ENCODE assay signal across 11 mouse cellular contexts in genomic region chr10:102511461-102511806, GRCm38 (mm10). TPM values are rescaled to one million over a fixed set of nuclear protein-coding genes. Genes with fewer than 3 reads are reported as not detected.
DNase-seq lines count a peak whose midpoint lies in the region; ATAC-seq and TF ChIP-seq lines count a peak whose summit lies in the region.
"Had no signal": no experiment of that assay in that cellular context is flagged by ENCODE, and none has a peak within 500 bp of the region (broad histone marks: within the 10 kb centered on the region; RNA-seq: fewer than 3 reads in every experiment).

No protein-coding gene starts in this region.

- H3K27ac ChIP-seq in heart, embryonic 12.5 days (ENCODE audit: poor library complexity, severe bottlenecking): no peak overlapping the region
- peak overlapping the region; percentile 74 for H3K27ac ChIP-seq in lung, postnatal 0 days (ENCODE audit: low read length)
- no peak overlapping the region for H3K27ac ChIP-seq in hindbrain, embryonic 14.5 days
- peak overlapping the region; percentile 91 for H3K27ac ChIP-seq in stomach, embryonic 16.5 days (ENCODE audit: low read length)

- no peak for TF ChIP-seq CTCF in lung, postnatal 0 days (IDR thresholded peaks at IDR 0.05)

- no peak overlapping the region for H3K4me3 ChIP-seq in heart, embryonic 12.5 days
- peak overlapping the region; percentile 33; the same call in 1 of the 2 replicates for H3K4me3 ChIP-seq in lung, postnatal 0 days (ENCODE audit: low read depth, low read length)
- H3K4me3 ChIP-seq in hindbrain, embryonic 14.5 days (replicated peaks; ENCODE audit: low read length): no peak overlapping the region
- H3K4me3 ChIP-seq in stomach, embryonic 16.5 days (replicated peaks; ENCODE audit: low read length): peak overlapping the region; percentile 45
- H3K4me3 ChIP-seq: erythroblast, embryonic 14.5 days; megakaryocyte, embryonic 14.5 days had no signal

- H3K9me3 ChIP-seq in heart, embryonic 12.5 days (replicated peaks): no peaks in the 10 kb centered on the region
- H3K9me3 ChIP-seq in lung, postnatal 0 days (ENCODE audit: low read length): no peaks in the 10 kb centered on the region
- no peaks in the 10 kb centered on the region for H3K9me3 ChIP-seq in hindbrain, embryonic 14.5 days (ENCODE audit: control insufficient read depth, low read length)
- H3K9me3 ChIP-seq in stomach, embryonic 16.5 days (replicated peaks; ENCODE audit: control insufficient read depth, low read length): no peaks in the 10 kb centered on the region
- H3K9me3 ChIP-seq: megakaryocyte, embryonic 14.5 days had no signal

- 39% methylated on average over 3 of the region's 3 CpGs for WGBS in heart, embryonic 12.5 days
- 42% methylated on average over 3 of the region's 3 CpGs for WGBS in lung, postnatal 0 days
- 47% methylated on average over 3 of the region's 3 CpGs for WGBS in hindbrain, embryonic 14.5 days
- WGBS in stomach, embryonic 16.5 days: 44% methylated on average over 3 of the region's 3 CpGs

- peak overlapping the region; percentile 8; the same call in 1 of the 2 replicates for H3K4me2 ChIP-seq in heart, embryonic 12.5 days
- peak overlapping the region; percentile 47 for H3K4me2 ChIP-seq in lung, postnatal 0 days (replicated peaks; ENCODE audit: low read depth, low read length)
- H3K4me2 ChIP-seq in hindbrain, embryonic 14.5 days (replicated peaks): no peak overlapping the region
- peak overlapping the region; percentile 46 for H3K4me2 ChIP-seq in stomach, embryonic 16.5 days (ENCODE audit: low read depth, low read length)

- H3K36me3 ChIP-seq in heart, embryonic 12.5 days: no peaks in the 10 kb centered on the region
- no peaks in the 10 kb centered on the region for H3K36me3 ChIP-seq in lung, postnatal 0 days (ENCODE audit: insufficient read depth, low read length)
- H3K36me3 ChIP-seq in hindbrain, embryonic 14.5 days (replicated peaks; ENCODE audit: control insufficient read depth, insufficient read depth): no peaks in the 10 kb centered on the region
- H3K36me3 ChIP-seq in stomach, embryonic 16.5 days (ENCODE audit: control insufficient read depth, insufficient read depth, low read length): no peaks in the 10 kb centered on the region

- peaks cover 10% of the 10 kb centered on the region; the same call in 1 of the 2 replicates for H3K4me1 ChIP-seq in heart, embryonic 12.5 days (replicated peaks)
- no peaks in the 10 kb centered on the region for H3K4me1 ChIP-seq in lung, postnatal 0 days (ENCODE audit: insufficient read depth, low read depth, low read length)
- H3K4me1 ChIP-seq in hindbrain, embryonic 14.5 days (replicated peaks; ENCODE audit: control insufficient read depth, insufficient read depth, low read length): no peaks in the 10 kb centered on the region
- H3K4me1 ChIP-seq in stomach, embryonic 16.5 days (ENCODE audit: control insufficient read depth, insufficient read depth, low read length): 0 out of 2 replicates have a peak, but pooled peaks cover 5% of the 10 kb centered on the region
- H3K4me1 ChIP-seq: megakaryocyte, embryonic 14.5 days had no signal

- DNase-seq in heart, postnatal 36 days: no peak
- DNase-seq in lung, postnatal 0 days (ENCODE audit: low spot score): no peak
- DNase-seq in lung, postnatal 10 days: no peak
- DNase-seq in hindbrain, embryonic 14.5 days (ENCODE audit: low spot score): no peak
- no peak for DNase-seq in layer of hippocampus, postnatal 14 days (ENCODE audit: low spot score in 2 of 2)

- no peak for TF ChIP-seq EP300 in lung, postnatal 0 days (IDR thresholded peaks at IDR 0.05)

- ATAC-seq in heart, embryonic 12.5 days (ENCODE audit: insufficient number of reproducible peaks, low FRiP score): peak; percentile 22; the same call in 1 of the 2 replicates
- no peak for ATAC-seq in lung, postnatal 0 days
- ATAC-seq in hindbrain, embryonic 14.5 days (ENCODE audit: low FRiP score): 0 out of 2 replicates have a peak, but pooled peaks have one; percentile 14
- peak; percentile 61 for ATAC-seq in stomach, embryonic 16.5 days (ENCODE audit: insufficient read depth, low FRiP score)
- ATAC-seq in erythroblast, adult 5-6 weeks (replicated peaks; ENCODE audit: low FRiP score, poor library complexity, severe bottlenecking): no peak
- ATAC-seq: CD4-positive, CD25-positive, alpha-beta regulatory T cell, adult 4 months had no signal

- no peaks in the 10 kb centered on the region for H3K27me3 ChIP-seq in heart, embryonic 12.5 days (replicated peaks)
- no peaks in the 10 kb centered on the region for H3K27me3 ChIP-seq in lung, postnatal 0 days (replicated peaks; ENCODE audit: insufficient read depth, low read length)
- no peaks in the 10 kb centered on the region for H3K27me3 ChIP-seq in hindbrain, embryonic 14.5 days (ENCODE audit: control insufficient read depth, insufficient read depth, low read length)
- H3K27me3 ChIP-seq in stomach, embryonic 16.5 days (ENCODE audit: control insufficient read depth, insufficient read depth, low read length): no peaks in the 10 kb centered on the region
- H3K27me3 ChIP-seq: megakaryocyte, embryonic 14.5 days had no signal

- intact Hi-C loops in heart, postnatal 36 days (cut with DNase I): loop anchor here (5.0 kb wide), 2 partner anchors 56 to 201 kb away; no protein-coding TSS in a partner anchor

- no peak overlapping the region for H3K9ac ChIP-seq in heart, embryonic 12.5 days
- no peak overlapping the region for H3K9ac ChIP-seq in lung, postnatal 0 days (replicated peaks; ENCODE audit: low read depth)
- H3K9ac ChIP-seq in hindbrain, embryonic 14.5 days: no peak overlapping the region
- 0 out of 2 replicates have a peak overlapping the region, but pooled peaks have one; percentile 11 for H3K9ac ChIP-seq in stomach, embryonic 16.5 days (ENCODE audit: low read length)

RNA-seq across cellular contexts. Expression of gene Rassf9, which starts 0.6 kb away (rescaled TPM):
- 0.72 and 0.81 TPM in 2 replicates for polyA plus RNA-seq in heart, embryonic 12.5 days (2016; fragmentation: Nextera tagmentation; extraction: Ambion mirVana)
- total RNA-seq in heart, postnatal 36 days (2021): 10 to 100 TPM; 11.5 to 22.8 TPM
- polyA plus RNA-seq in lung, postnatal 0 days (2015; fragmentation: Nextera tagmentation; extraction: Ambion mirVana): 10.6 and 11.3 TPM in 2 replicates
- polyA plus RNA-seq in hindbrain, embryonic 14.5 days (2014; fragmentation: Nextera tagmentation; extraction: Ambion mirVana): 2.7 and 3.5 TPM in 2 replicates
- polyA plus RNA-seq in stomach, embryonic 16.5 days (2015; fragmentation: Nextera tagmentation; extraction: Ambion mirVana): 5.2 and 5.6 TPM in 2 replicates
- total RNA-seq in erythroblast, adult 5-6 weeks (2015; ENCODE audit: low replicate concordance): not detected in 2 replicates
- total RNA-seq in erythroblast, adult 5-6 weeks (2017; ENCODE audit: low replicate concordance): not detected in 2 replicates
- total RNA-seq in layer of hippocampus, postnatal 14 days (2021): 1 to 10 TPM; 3.3 to 4.2 TPM
- polyA plus RNA-seq: erythroblast, embryonic 14.5 days had no signal

RNA-seq across cellular contexts. Expression of gene Nts, which starts 21.1 kb away (rescaled TPM):
- polyA plus RNA-seq in heart, embryonic 12.5 days (2016; fragmentation: Nextera tagmentation; extraction: Ambion mirVana): 10.1 and 10.2 TPM in 2 replicates
- under 1 TPM; 0.62 to 0.72 TPM for total RNA-seq in heart, postnatal 36 days (2021)
- polyA plus RNA-seq in lung, postnatal 0 days (2015; fragmentation: Nextera tagmentation; extraction: Ambion mirVana): 2.0 and 3.1 TPM in 2 replicates
- 8.1 and 8.7 TPM in 2 replicates for polyA plus RNA-seq in hindbrain, embryonic 14.5 days (2014; fragmentation: Nextera tagmentation; extraction: Ambion mirVana)
- 0.66 and 0.79 TPM in 2 replicates for polyA plus RNA-seq in stomach, embryonic 16.5 days (2015; fragmentation: Nextera tagmentation; extraction: Ambion mirVana)
- total RNA-seq in erythroblast, adult 5-6 weeks (2015; ENCODE audit: low replicate concordance): not detected in 2 replicates
- not detected in 2 replicates for total RNA-seq in erythroblast, adult 5-6 weeks (2017; ENCODE audit: low replicate concordance)
- total RNA-seq in layer of hippocampus, postnatal 14 days (2021): 10 to 100 TPM in 1 of 2 experiments, 1 to 10 TPM in 1; 9.2 to 14.0 TPM
- polyA plus RNA-seq: CD4-positive, CD25-positive, alpha-beta regulatory T cell, adult 4 months; erythroblast, embryonic 14.5 days had no signal

Comparison
In these comparisons a context has a peak if more than half of its experiments do, and no peak if none do; other contexts are left out.
1. ATAC-seq: peak in heart, embryonic 12.5 days (single experiment), hindbrain, embryonic 14.5 days (single experiment) and stomach, embryonic 16.5 days (single experiment); none in lung, postnatal 0 days (single experiment) and erythroblast, adult 5-6 weeks (single experiment).
2. H3K27ac ChIP-seq: peak in lung, postnatal 0 days (single experiment) and stomach, embryonic 16.5 days (single experiment); none in heart, embryonic 12.5 days (single experiment) and hindbrain, embryonic 14.5 days (single experiment).
3. H3K4me3 ChIP-seq: peak in lung, postnatal 0 days (single experiment) and stomach, embryonic 16.5 days (single experiment); none in heart, embryonic 12.5 days (single experiment) and hindbrain, embryonic 14.5 days (single experiment).